In genomic region chr10:117423025-117424002, GRCm38 (mm10) we compare ENCODE assay signal across 25 mouse cellular contexts. TPM values are rescaled to one million over a fixed set of nuclear protein-coding genes. Genes with fewer than 3 reads are reported as not detected.
A peak's percentile ranks its signal among the peaks of the same experiment; 100 is the strongest.
DNase-seq lines count a peak whose midpoint lies in the region; ATAC-seq and TF ChIP-seq lines count a peak whose summit lies in the region.
"Had no signal": no experiment of that assay in that cellular context is flagged by ENCODE, and none has a peak within 500 bp of the region (broad histone marks: within the 10 kb centered on the region; RNA-seq: fewer than 3 reads in every experiment).

No protein-coding gene starts in this region.

- ATAC-seq in liver, embryonic 11.5 days (replicated peaks; ENCODE audit: low FRiP score) = 0 out of 2 replicates have a peak, but pooled peaks have one; percentile 15
- ATAC-seq in liver, postnatal 0 days = no peak
- peak; percentile 30; the same call in 1 of the 2 replicates for ATAC-seq in midbrain, embryonic 16.5 days
- ATAC-seq in midbrain, embryonic 13.5 days = no peak
- ATAC-seq: activated CD4-positive, CD25-positive, alpha-beta regulatory T cell, adult 4 months; forebrain, embryonic 13.5 days; forebrain, embryonic 15.5 days; forebrain, postnatal 0 days; Patski had no signal

- TF ChIP-seq CTCF in liver, postnatal 0 days (IDR thresholded peaks at IDR 0.05; ENCODE audit: low read depth) = no peak
- TF ChIP-seq CTCF in E14TG2a.4 (conservative IDR thresholded peaks at IDR 0.05; ENCODE audit: low read length) = no peak

- H3K9ac ChIP-seq in liver, embryonic 11.5 days (ENCODE audit: low read depth, low read length) = no peak overlapping the region
- no peak overlapping the region for H3K9ac ChIP-seq in liver, postnatal 0 days (replicated peaks)
- H3K9ac ChIP-seq in midbrain, embryonic 16.5 days (ENCODE audit: low read depth, low read length) = no peak overlapping the region
- no peak overlapping the region for H3K9ac ChIP-seq in midbrain, embryonic 13.5 days (replicated peaks)
- H3K9ac ChIP-seq: embryonic facial prominence, embryonic 12.5 days; forebrain, embryonic 13.5 days; forebrain, embryonic 15.5 days; forebrain, postnatal 0 days had no signal

- TF ChIP-seq EP300 in liver, postnatal 0 days (IDR thresholded peaks at IDR 0.05; ENCODE audit: low read depth) = no peak

- H3K9me3 ChIP-seq in liver, embryonic 11.5 days (ENCODE audit: control insufficient read depth, low read length) = no peaks in the 10 kb centered on the region
- H3K9me3 ChIP-seq in liver, postnatal 0 days (ENCODE audit: low read length) = no peaks in the 10 kb centered on the region
- H3K9me3 ChIP-seq in midbrain, embryonic 16.5 days (replicated peaks; ENCODE audit: control insufficient read depth, low read length, poor library complexity, severe bottlenecking) = no peaks in the 10 kb centered on the region
- H3K9me3 ChIP-seq in midbrain, embryonic 13.5 days = no peaks in the 10 kb centered on the region
- H3K9me3 ChIP-seq in E14TG2a.4 (ENCODE audit: low read length) = no peaks in the 10 kb centered on the region
- H3K9me3 ChIP-seq: embryonic facial prominence, embryonic 10.5 days; embryonic facial prominence, embryonic 12.5 days; forebrain, embryonic 13.5 days; forebrain, embryonic 15.5 days; G1E had no signal

- H3K4me2 ChIP-seq in liver, embryonic 11.5 days = no peak overlapping the region
- H3K4me2 ChIP-seq in liver, postnatal 0 days (ENCODE audit: low read depth, low read length) = no peak overlapping the region
- H3K4me2 ChIP-seq in midbrain, embryonic 16.5 days (ENCODE audit: low read length) = no peak overlapping the region
- no peak overlapping the region for H3K4me2 ChIP-seq in midbrain, embryonic 13.5 days (replicated peaks)
- H3K4me2 ChIP-seq: embryonic facial prominence, embryonic 12.5 days; forebrain, embryonic 13.5 days; forebrain, embryonic 15.5 days had no signal

- DNase-seq in liver, embryonic 11.5 days (ENCODE audit: low spot score) = no peak
- DNase-seq in liver, postnatal 0 days = no peak
- no peak for DNase-seq in B cell, adult 2 months
- no peak for DNase-seq in embryo, embryonic 9.5 days (ENCODE audit: extremely low spot score)
- DNase-seq: adrenal gland, adult 2 months; adrenal gland, postnatal 10 days; adrenal gland, postnatal 25 days; cerebellum, adult 11 months; cerebellum, adult 18-20 months; cerebellum, adult 8-10 months; cerebellum, adult 9-11 months; cerebellum, postnatal 14 days; cerebellum, postnatal 36 days; embryo, embryonic 11 days; forebrain, postnatal 0 days had no signal

- H3K36me3 ChIP-seq in liver, embryonic 11.5 days (ENCODE audit: control insufficient read depth, insufficient read depth, low read length) = no peaks in the 10 kb centered on the region
- no peaks in the 10 kb centered on the region for H3K36me3 ChIP-seq in liver, postnatal 0 days (replicated peaks; ENCODE audit: insufficient read depth, low read length)
- no peaks in the 10 kb centered on the region for H3K36me3 ChIP-seq in midbrain, embryonic 16.5 days (ENCODE audit: control insufficient read depth, insufficient read depth, low read length)
- no peaks in the 10 kb centered on the region for H3K36me3 ChIP-seq in midbrain, embryonic 13.5 days
- no peaks in the 10 kb centered on the region for H3K36me3 ChIP-seq in E14TG2a.4 (ENCODE audit: insufficient read depth, low read length)
- H3K36me3 ChIP-seq: embryonic facial prominence, embryonic 10.5 days; embryonic facial prominence, embryonic 12.5 days; forebrain, embryonic 15.5 days; G1E had no signal

- H3K4me3 ChIP-seq in liver, embryonic 11.5 days (ENCODE audit: low read depth, low read length) = no peak overlapping the region
- no peak overlapping the region for H3K4me3 ChIP-seq in liver, postnatal 0 days (ENCODE audit: low read depth, low read length)
- H3K4me3 ChIP-seq in midbrain, embryonic 16.5 days (ENCODE audit: low read depth, low read length) = no peak overlapping the region
- H3K4me3 ChIP-seq in midbrain, embryonic 13.5 days (replicated peaks) = no peak overlapping the region
- peak overlapping the region; percentile 24; the same call in 1 of the 2 replicates for H3K4me3 ChIP-seq in E14TG2a.4 (replicated peaks; ENCODE audit: low read length)
- H3K4me3 ChIP-seq: embryonic facial prominence, embryonic 10.5 days; embryonic facial prominence, embryonic 12.5 days; forebrain, embryonic 13.5 days; forebrain, embryonic 15.5 days had no signal

- WGBS in liver, embryonic 11.5 days = 78% methylated on average over 17 of the region's 17 CpGs
- WGBS in liver, postnatal 0 days (ENCODE audit: insufficient replicate concordance) = 78% methylated on average over 17 of the region's 17 CpGs
- WGBS in midbrain, embryonic 16.5 days = 90% methylated on average over 17 of the region's 17 CpGs
- WGBS in midbrain, embryonic 13.5 days = 86% methylated on average over 17 of the region's 17 CpGs

- no peak overlapping the region for H3K27ac ChIP-seq in liver, embryonic 11.5 days (ENCODE audit: low read depth, low read length)
- H3K27ac ChIP-seq in liver, postnatal 0 days (ENCODE audit: low read depth) = no peak overlapping the region
- H3K27ac ChIP-seq in midbrain, embryonic 16.5 days (ENCODE audit: low read length) = no peak overlapping the region
- H3K27ac ChIP-seq in midbrain, embryonic 13.5 days = no peak overlapping the region
- H3K27ac ChIP-seq: embryonic facial prominence, embryonic 10.5 days; embryonic facial prominence, embryonic 12.5 days; forebrain, embryonic 13.5 days; forebrain, embryonic 15.5 days had no signal

- peaks cover 6% of the 10 kb centered on the region for H3K4me1 ChIP-seq in liver, embryonic 11.5 days (replicated peaks; ENCODE audit: control insufficient read depth, insufficient read depth, low read length)
- peaks cover 6% of the 10 kb centered on the region for H3K4me1 ChIP-seq in liver, postnatal 0 days (ENCODE audit: insufficient read depth)
- H3K4me1 ChIP-seq in midbrain, embryonic 16.5 days (ENCODE audit: control insufficient read depth, insufficient read depth, low read length) = peaks cover 9% of the 10 kb centered on the region
- H3K4me1 ChIP-seq in midbrain, embryonic 13.5 days (replicated peaks) = peaks cover 16% of the 10 kb centered on the region
- H3K4me1 ChIP-seq in E14TG2a.4 (replicated peaks; ENCODE audit: low read depth, low read length) = peaks cover 17% of the 10 kb centered on the region
- H3K4me1 ChIP-seq: embryonic facial prominence, embryonic 12.5 days had no signal

- no peaks in the 10 kb centered on the region for H3K27me3 ChIP-seq in liver, embryonic 11.5 days (replicated peaks; ENCODE audit: control insufficient read depth, insufficient read depth, low read length)
- no peaks in the 10 kb centered on the region for H3K27me3 ChIP-seq in liver, postnatal 0 days (ENCODE audit: insufficient read depth, low read length)
- no peaks in the 10 kb centered on the region for H3K27me3 ChIP-seq in midbrain, embryonic 16.5 days (ENCODE audit: control insufficient read depth, insufficient read depth, low read depth, low read length)
- H3K27me3 ChIP-seq in midbrain, embryonic 13.5 days = peaks cover 13% of the 10 kb centered on the region
- peaks cover 38% of the 10 kb centered on the region for H3K27me3 ChIP-seq in E14TG2a.4 (ENCODE audit: insufficient read depth, low read length)
- H3K27me3 ChIP-seq: embryonic facial prominence, embryonic 12.5 days; forebrain, embryonic 15.5 days had no signal

RNA-seq across cellular contexts. Expression of gene Cpsf6, which starts 43.5 kb away (rescaled TPM):
- 135 and 155 TPM in 2 replicates for polyA plus RNA-seq in liver, embryonic 11.5 days (2014; fragmentation: Nextera tagmentation; extraction: Ambion mirVana)
- polyA plus RNA-seq in liver, postnatal 0 days (2015; fragmentation: Nextera tagmentation; extraction: Ambion mirVana) = 34.4 and 38.6 TPM in 2 replicates
- polyA plus RNA-seq in midbrain, embryonic 16.5 days (2015; fragmentation: Nextera tagmentation; extraction: Ambion mirVana) = 140 and 171 TPM in 2 replicates
- 203 and 210 TPM in 2 replicates for polyA plus RNA-seq in midbrain, embryonic 13.5 days (2015; fragmentation: Nextera tagmentation; extraction: Ambion mirVana)

Comparison
In these comparisons a context has a peak if more than half of its experiments do, and no peak if none do; other contexts are left out.
1. ATAC-seq: peak in liver, embryonic 11.5 days (single experiment) and midbrain, embryonic 16.5 days (single experiment); none in liver, postnatal 0 days (single experiment) and midbrain, embryonic 13.5 days (single experiment).